Mouse (Mus musculus) lung, embryonic 15.5 days (tissue): ENCODE results near the gene Cdc42bpb. TPM values are rescaled to one million over a fixed set of nuclear protein-coding genes. Genes with fewer than 3 reads are reported as not detected.

ENCODE experiments used
- ATAC-seq: fragments of 200-750 bp; cut with Nextera tagmentation; 2 replicates; pipeline ENCODE4 v1.8.0; 2017; ENCODE audit warnings: moderate number of reproducible peaks, borderline replicate concordance; ENCODE audit not compliant: low FRiP score, low TSS enrichment; ENCODE audit errors: extremely low read depth
- H3K27ac ChIP-seq: fragments of 300-500 bp; sonication (generic); 2 replicates; pipeline ENCODE4 v1.5.1; 2015; ENCODE audit warnings: moderate library complexity, mild to moderate bottlenecking, inconsistent platforms
- H3K27me3 ChIP-seq: fragments of 300-500 bp; sonication (generic); 2 replicates; pipeline ENCODE4 v1.6.1; 2015; ENCODE audit warnings: inconsistent platforms
- H3K36me3 ChIP-seq: fragments of 300-500 bp; sonication (generic); 2 replicates; pipeline ENCODE4 v1.6.1; 2015; ENCODE audit warnings: inconsistent platforms
- H3K4me1 ChIP-seq: fragments of 300-500 bp; sonication (generic); 2 replicates; pipeline ENCODE4 v1.6.1; 2015; ENCODE audit warnings: inconsistent platforms
- H3K4me2 ChIP-seq: fragments of 300-500 bp; sonication (generic); 2 replicates; pipeline ENCODE4 v1.6.1; 2015; ENCODE audit warnings: inconsistent platforms, mild to moderate bottlenecking, moderate library complexity
- H3K4me3 ChIP-seq: fragments of 300-500 bp; sonication (generic); 2 replicates; pipeline ENCODE4 v1.5.1; 2015; ENCODE audit warnings: mild to moderate bottlenecking, inconsistent platforms
- H3K9ac ChIP-seq: fragments of 300-500 bp; sonication (generic); 2 replicates; pipeline ENCODE4 v1.6.1; 2015; ENCODE audit warnings: inconsistent platforms
- H3K9me3 ChIP-seq: fragments of 300-500 bp; sonication (generic); 2 replicates; pipeline ENCODE4 v1.6.1; 2016; ENCODE audit warnings: inconsistent platforms
- WGBS: fragments of 180-500 bp; shearing (Covaris S2); methylation state at CpG from one replicate; pipeline ENCODE4 v1.1.7; 2015; 5-methylcytosine and 5-hydroxymethylcytosine counted together
- polyA plus RNA-seq: library from polyadenylated mRNA; unstranded; fragments of >200 nt; fragmentation: Nextera tagmentation; extraction: Ambion mirVana; gene quantifications from 2 replicates; pipeline ENCODE4 v1.2.1, GENCODE M21; 2015

The Cdc42bpb gene
- polyA plus RNA-seq, 1 experiment from 2014 or later = 32.2 TPM

DNA sequence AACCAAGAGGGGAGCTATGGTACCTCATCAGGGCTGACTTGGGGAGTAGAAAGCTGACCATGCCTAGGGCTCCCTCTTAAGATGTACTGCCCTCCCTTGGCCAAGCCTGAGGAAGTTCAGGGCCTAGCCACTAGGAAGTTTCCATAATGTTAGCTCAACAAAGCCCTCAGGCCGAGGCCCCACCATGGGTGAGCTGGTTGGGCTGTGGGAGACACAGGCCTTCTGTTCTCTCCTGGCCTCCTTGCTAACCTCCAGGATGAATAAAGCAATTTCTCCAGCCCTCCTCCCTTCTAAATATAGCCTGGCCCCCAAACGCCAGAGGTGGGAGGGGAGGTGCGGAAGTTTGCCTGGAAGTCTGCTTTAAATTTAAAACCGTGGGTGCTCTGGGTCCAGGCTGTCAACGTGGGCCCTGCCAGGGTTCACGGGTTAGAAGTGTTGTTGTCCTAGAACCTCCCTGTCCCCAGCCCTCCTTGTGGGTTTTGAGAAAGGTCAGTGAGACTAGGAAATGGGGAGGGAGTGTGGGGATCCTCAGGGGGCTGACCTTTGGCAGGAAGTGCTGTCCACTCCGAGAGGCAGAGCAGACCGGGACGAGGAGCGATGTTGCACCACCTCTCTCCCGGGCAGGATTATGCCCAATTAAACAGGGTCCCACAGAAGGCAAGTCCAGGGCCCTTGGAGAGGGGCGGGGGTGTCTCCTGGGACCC lies 35.2 kb upstream of the Cdc42bpb start:
- peak; percentile 7; the same call in 1 of the 2 replicates for ATAC-seq
- H3K4me3 ChIP-seq = peak overlapping the region; percentile 34
- peaks cover 34% of the 10 kb centered on the region for H3K4me1 ChIP-seq
- H3K27ac ChIP-seq = peak overlapping the region; percentile 51
- H3K9ac ChIP-seq = peak overlapping the region; percentile 25; the same call in 1 of the 2 replicates
- H3K4me2 ChIP-seq = peak overlapping the region; percentile 58
- no peaks in the 10 kb centered on the region for H3K9me3 ChIP-seq
- WGBS = 20% methylated on average over 12 of the region's 12 CpGs
- no peaks in the 10 kb centered on the region for H3K36me3 ChIP-seq
- peaks cover 18% of the 10 kb centered on the region; the same call in 1 of the 2 replicates for H3K27me3 ChIP-seq

DNA sequence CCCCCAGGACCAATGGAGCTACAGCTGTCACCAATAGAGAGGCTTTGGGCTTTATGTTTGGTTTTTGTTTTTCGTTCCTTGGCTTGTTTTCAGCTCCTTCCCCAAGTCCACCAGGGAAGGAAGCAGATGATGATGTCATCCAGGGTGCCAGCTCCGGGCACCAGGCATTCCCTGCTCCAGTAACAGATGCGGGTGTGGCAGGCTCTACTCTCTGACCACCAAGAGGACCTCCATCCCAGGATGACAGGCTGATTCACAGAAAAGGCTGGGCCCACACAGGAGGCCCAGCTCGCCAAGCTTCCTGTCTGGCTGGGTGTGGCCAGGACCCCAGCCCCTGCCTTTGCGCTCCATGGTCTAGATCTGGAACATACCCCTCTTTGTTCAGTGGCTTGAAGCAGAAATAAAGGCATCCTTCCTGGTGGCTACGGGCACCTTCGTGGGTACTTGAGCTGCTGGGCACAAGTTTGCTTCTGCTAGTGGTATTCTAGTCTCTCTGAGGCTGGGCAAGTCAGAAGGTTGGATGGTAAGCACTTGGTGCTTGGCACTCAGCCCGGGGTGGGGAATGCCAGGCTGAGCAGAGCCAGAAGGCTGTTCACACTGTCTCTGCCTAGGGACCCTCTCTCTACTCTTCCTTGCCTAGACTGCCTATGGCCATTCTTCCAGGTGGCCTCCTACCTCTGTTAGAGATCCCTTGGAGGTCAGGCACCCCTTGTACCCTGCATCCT lies 34.3 kb upstream of the Cdc42bpb start:
- H3K27ac ChIP-seq = no peak overlapping the region
- H3K36me3 ChIP-seq = no peaks in the 10 kb centered on the region
- no peak overlapping the region for H3K4me2 ChIP-seq
- H3K9ac ChIP-seq = no peak overlapping the region
- H3K4me1 ChIP-seq = peaks cover 27% of the 10 kb centered on the region
- peaks cover 28% of the 10 kb centered on the region for H3K27me3 ChIP-seq
- H3K9me3 ChIP-seq = no peaks in the 10 kb centered on the region
- 69% methylated on average over 8 of the region's 8 CpGs for WGBS
- H3K4me3 ChIP-seq = no peak overlapping the region
- ATAC-seq = no peak

DNA sequence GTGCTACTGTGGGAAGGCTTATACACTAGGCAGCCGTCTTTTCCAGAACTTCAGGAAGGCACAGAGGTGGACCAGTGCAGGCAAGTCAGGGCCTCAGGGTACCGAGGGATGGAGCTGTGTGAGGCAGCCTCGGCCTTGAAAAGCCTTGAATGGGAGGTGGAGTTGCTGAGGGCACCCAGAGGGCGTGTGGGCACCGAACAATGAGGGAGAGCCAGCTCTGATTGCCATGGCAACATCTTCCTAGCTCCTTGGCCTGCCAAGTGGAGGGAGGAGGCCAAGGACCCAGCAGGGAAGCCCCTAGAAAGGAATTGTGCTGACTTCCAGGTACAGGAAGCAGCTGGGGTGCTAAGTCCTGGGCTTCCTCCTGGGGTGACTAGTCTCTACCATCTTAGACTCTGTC lies 32.1 kb upstream of the Cdc42bpb start:
- WGBS = 25% methylated on average over 5 of the region's 5 CpGs

DNA sequence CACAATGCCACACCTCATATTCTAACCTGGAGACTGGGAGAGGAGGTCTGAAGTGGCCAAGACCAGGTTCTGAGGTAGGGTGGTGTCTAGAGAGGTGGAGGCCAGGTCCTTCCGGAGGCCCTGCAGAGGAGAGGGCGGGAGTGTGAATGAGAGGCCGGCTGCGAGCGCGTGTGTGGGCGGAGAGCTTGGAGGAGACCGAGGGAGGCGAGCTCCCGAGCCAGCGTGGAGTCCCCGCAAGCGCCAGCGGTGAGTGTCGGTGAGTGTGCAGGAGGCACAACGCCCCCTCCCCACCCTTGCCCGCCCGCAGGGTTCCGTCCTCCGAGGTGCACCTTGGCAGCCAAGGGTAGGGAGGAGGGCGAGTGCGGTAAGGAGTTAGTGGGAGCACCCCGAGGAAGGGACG lies 29.1 kb upstream of the Cdc42bpb start, which contains the start of gene Lbhd2:
TSS of gene Lbhd2 (plus strand) at position 188 of the 400 bp plus-strand sequence.
- no peaks in the 10 kb centered on the region for H3K36me3 ChIP-seq
- 1% methylated on average over 23 of the region's 24 CpGs for WGBS
- no peak within 1 kb of the TSS for H3K27ac ChIP-seq
- H3K4me1 ChIP-seq = peaks cover 12% of the 10 kb centered on the region
- peak within 1 kb of the TSS; percentile 7; the same call in 1 of the 2 replicates for H3K4me3 ChIP-seq
- H3K9ac ChIP-seq = no peak within 1 kb of the TSS
- H3K9me3 ChIP-seq = no peaks in the 10 kb centered on the region
- peak within 1 kb of the TSS; percentile 43 for H3K4me2 ChIP-seq
- ATAC-seq = no peak
- H3K27me3 ChIP-seq = peaks cover 45% of the 10 kb centered on the region

More for the DNA sequence above, 32.1 kb upstream of the Cdc42bpb start:
- H3K4me2 ChIP-seq = no peak overlapping the region
- H3K27ac ChIP-seq = no peak overlapping the region
- H3K27me3 ChIP-seq = peaks cover 41% of the 10 kb centered on the region
- H3K36me3 ChIP-seq = no peaks in the 10 kb centered on the region
- no peaks in the 10 kb centered on the region for H3K9me3 ChIP-seq
- no peak overlapping the region for H3K9ac ChIP-seq
- H3K4me1 ChIP-seq = peaks cover 26% of the 10 kb centered on the region
- no peak for ATAC-seq
- no peak overlapping the region for H3K4me3 ChIP-seq

DNA sequence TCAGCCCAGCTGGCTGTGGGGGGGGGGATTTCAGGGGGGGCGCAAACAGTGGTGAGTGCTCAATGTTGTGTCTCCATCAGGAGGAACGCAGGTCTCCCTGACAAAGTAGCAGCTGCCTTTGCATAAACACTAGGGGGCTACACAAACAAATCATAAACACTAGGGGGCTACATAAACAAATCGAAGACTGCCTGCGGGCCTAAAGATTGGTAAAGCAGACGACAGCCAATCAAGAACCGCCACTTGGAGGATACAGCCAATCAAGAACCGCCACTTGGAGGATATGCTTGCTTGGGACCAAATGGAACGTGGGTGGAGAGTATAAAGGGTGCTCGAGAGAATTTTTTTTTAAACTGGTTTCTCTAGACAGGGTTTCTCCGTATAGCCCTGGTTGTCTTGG lies 27.4 kb upstream of the Cdc42bpb start:
- no peaks in the 10 kb centered on the region for H3K36me3 ChIP-seq
- H3K4me2 ChIP-seq = no peak overlapping the region
- 48% methylated on average over 10 of the region's 10 CpGs for WGBS
- peaks cover 12% of the 10 kb centered on the region for H3K4me1 ChIP-seq
- no peak overlapping the region for H3K9ac ChIP-seq
- peaks cover 48% of the 10 kb centered on the region for H3K27me3 ChIP-seq
- H3K27ac ChIP-seq = no peak overlapping the region
- no peak for ATAC-seq
- no peak overlapping the region for H3K4me3 ChIP-seq
- H3K9me3 ChIP-seq = no peaks in the 10 kb centered on the region

DNA sequence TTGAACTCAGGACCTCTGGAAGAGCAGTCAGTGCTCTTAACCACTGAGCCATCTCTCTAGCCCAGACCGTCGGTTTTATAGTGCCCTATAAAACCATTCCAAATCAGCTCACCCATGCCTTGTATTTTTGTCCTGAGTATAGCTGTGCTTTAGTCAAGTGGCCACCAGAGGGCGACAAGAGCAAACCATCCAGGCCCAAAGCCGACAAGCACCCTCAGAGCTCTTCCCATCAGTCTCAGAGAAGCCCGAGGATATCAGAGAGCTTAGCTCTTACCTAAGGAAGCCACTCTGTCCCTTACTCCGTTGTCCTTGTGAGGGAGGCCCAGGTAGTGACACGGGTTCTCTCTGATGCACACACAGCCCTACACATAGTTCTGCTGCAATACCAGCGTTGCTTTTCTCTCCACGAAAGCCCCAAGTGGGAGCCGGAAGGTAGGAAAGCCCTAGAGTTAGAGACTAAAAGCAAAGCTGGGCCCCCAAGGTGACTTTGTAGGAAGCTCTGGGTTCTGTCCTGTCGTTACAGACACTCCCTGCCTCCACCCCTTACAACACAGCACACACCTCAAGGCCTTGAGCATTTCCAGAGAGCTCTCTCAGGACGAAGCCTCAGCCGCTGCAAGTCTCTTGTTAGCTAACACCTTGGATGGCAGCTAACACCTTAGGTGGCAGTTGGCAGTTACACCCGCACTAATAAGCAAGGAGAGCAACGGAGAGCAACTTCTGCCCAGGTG lies 24.1 kb upstream of the Cdc42bpb start:
- Histone ChIP-seq H3K36me3 (no peaks in the 10 kb centered on the region), H3K4me2 (no peak overlapping the region), H3K4me1 (peaks cover 8% of the 10 kb centered on the region; the same call in 1 of the 2 replicates), H3K9me3 (no peaks in the 10 kb centered on the region), H3K27me3 (peaks cover 26% of the 10 kb centered on the region; the same call in 1 of the 2 replicates), H3K9ac (no peak overlapping the region), H3K27ac (no peak overlapping the region), H3K4me3 (no peak overlapping the region)
- WGBS = 17% methylated on average over 15 of the region's 15 CpGs
- peak; percentile 53 for ATAC-seq

DNA sequence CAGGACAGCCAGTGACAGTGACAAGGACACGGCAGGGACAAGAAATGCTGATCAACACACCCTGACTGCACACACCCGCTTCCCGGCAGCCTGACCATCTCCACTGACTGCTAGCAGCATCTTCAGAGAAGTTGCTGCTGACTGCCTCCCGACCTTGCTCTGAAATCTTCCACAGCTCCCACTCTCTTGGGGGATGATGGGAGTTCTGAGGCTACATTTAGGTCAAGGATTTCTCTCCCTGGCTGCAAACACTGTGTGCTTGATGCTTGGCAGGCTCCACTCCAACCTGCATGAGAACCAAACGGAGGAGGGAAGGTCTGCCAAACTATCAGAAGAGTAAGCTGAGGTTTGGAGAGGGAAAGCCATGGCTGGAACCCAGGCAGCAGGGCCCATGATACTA lies 19.5 kb upstream of the Cdc42bpb start:
- no peaks in the 10 kb centered on the region for H3K9me3 ChIP-seq
- no peak overlapping the region for H3K27ac ChIP-seq
- H3K27me3 ChIP-seq = peaks cover 14% of the 10 kb centered on the region; the same call in 1 of the 2 replicates
- H3K9ac ChIP-seq = no peak overlapping the region
- WGBS = 47% methylated on average over 5 of the region's 5 CpGs
- H3K4me1 ChIP-seq = 0 out of 2 replicates have a peak, but pooled peaks cover 5% of the 10 kb centered on the region
- no peak overlapping the region for H3K4me3 ChIP-seq
- no peak for ATAC-seq
- H3K4me2 ChIP-seq = no peak overlapping the region
- no peaks in the 10 kb centered on the region for H3K36me3 ChIP-seq

DNA sequence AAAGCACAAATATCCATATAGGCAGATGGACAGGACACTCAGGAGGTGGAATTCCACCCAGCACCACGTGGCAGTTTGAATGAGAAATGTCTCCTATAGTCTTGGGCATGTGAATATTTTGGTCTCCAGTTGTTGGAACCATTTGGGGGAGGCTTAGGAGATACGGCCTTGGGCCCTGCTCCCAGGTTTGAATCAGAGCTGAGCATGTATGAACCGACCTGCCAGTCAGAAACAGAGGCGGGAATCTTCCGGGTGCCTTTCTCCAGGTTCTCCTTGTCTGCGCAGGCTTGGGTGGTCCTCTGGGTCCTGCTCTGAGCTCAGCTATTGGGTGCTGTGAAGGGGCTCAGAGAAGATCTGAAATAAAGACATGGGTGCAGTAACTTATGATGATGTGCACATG lies 16.5 kb upstream of the Cdc42bpb start:
- H3K36me3 ChIP-seq = no peaks in the 10 kb centered on the region
- H3K9ac ChIP-seq = no peak overlapping the region
- no peak overlapping the region for H3K4me3 ChIP-seq
- peaks cover 4% of the 10 kb centered on the region; the same call in 1 of the 2 replicates for H3K27me3 ChIP-seq
- H3K4me2 ChIP-seq = no peak overlapping the region
- no peak for ATAC-seq
- WGBS = 78% methylated on average over 6 of the region's 6 CpGs
- H3K27ac ChIP-seq = no peak overlapping the region
- no peaks in the 10 kb centered on the region for H3K9me3 ChIP-seq
- no peaks in the 10 kb centered on the region for H3K4me1 ChIP-seq

DNA sequence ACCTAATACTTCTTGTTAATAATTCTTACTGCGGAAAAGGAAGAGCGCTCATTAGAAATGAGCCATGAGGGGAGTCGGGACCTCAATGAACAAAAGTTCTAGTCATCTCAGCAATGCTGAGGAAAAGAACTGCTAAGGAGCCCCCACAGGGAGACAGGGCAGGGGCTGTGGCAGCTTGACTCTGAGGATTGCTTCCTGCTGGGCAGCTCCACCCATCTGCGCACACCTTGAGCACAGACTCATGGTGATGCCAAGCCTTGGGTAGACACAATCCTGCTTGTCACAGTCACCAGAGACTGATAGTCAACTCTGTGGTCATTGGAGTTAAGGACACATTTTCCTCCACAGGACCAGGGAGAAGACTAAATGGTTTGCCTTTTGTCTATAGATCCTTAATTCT lies 9.6 kb upstream of the Cdc42bpb start:
- Histone ChIP-seq H3K27me3 (no peaks in the 10 kb centered on the region), H3K9ac (no peak overlapping the region), H3K27ac (peak overlapping the region; percentile 59; the same call in 1 of the 2 replicates), H3K36me3 (no peaks in the 10 kb centered on the region), H3K4me1 (peaks cover 13% of the 10 kb centered on the region), H3K9me3 (no peaks in the 10 kb centered on the region), H3K4me3 (no peak overlapping the region), H3K4me2 (0 out of 2 replicates have a peak overlapping the region, but pooled peaks have one; percentile 5)
- 64% methylated on average over 4 of the region's 4 CpGs for WGBS
- ATAC-seq = no peak

DNA sequence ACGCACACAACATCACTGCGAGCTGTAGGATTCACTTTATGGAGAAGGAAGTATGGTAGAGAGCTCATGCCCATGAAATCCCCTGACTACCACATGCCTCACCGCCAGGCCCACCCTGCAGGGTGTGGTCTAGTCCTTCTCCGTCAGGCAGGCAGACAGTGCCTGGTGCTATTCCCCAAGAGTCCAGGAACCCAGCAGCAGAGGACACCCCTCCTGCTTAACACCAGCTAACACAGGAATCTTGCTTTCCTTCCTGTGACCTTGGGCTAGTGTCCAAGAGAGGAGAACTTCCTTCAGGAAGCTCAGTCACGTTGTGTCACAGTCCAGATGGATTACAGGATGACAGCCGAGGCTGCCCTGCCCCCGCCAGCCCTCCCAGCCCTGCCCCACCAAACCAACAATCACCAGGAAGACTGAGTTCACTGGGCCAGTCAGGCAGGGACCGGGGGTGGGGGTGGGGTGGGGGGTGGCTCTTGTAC lies 9.2 kb upstream of the Cdc42bpb start:
- Histone ChIP-seq H3K9me3 (no peaks in the 10 kb centered on the region), H3K36me3 (no peaks in the 10 kb centered on the region), H3K4me1 (peaks cover 13% of the 10 kb centered on the region), H3K4me3 (no peak overlapping the region), H3K4me2 (0 out of 2 replicates have a peak overlapping the region, but pooled peaks have one; percentile 5), H3K27ac (peak overlapping the region; percentile 48; the same call in 1 of the 2 replicates), H3K27me3 (no peaks in the 10 kb centered on the region), H3K9ac (no peak overlapping the region)
- peak; percentile 91 for ATAC-seq
- WGBS = 24% methylated on average over 8 of the region's 8 CpGs

DNA sequence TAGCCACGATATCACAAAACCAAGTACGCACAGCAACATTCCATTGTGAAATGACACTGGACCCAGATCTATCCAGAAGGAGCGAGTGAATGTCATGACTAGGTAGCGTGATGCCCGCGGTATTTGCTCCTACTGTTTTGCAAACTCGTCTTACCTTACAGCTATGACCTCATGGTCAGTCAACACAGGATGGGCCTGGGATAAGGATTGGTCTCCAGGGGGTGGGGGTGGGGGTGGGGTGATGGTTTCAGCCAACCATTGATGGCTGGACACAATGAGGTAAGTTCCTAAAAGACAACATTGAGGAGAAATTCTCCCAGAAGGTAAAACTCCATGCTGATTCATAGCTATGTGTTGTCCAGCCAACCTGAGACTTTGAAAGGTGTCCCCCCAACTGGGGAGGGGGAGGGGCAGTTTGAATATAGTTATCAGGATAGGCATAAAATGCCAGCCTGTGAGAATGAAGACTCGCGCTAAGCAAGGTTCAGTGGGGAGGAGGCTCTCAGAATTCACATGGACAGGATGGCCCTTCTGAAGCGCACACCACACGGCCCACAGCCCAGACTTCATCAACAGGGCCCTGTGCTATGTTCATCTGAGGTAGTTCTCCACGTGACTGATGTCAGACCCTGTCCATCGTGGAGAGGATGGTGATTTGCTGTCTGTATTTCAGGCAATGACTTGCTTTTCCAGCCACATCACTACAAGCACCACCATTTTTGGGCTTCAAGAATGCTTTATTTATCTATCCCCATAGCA lies 8.5 kb upstream of the Cdc42bpb start:
- Histone ChIP-seq H3K9ac (no peak overlapping the region), H3K36me3 (no peaks in the 10 kb centered on the region), H3K27ac (peak overlapping the region; percentile 48; the same call in 1 of the 2 replicates), H3K4me3 (no peak overlapping the region), H3K4me1 (peaks cover 13% of the 10 kb centered on the region), H3K4me2 (no peak overlapping the region), H3K9me3 (no peaks in the 10 kb centered on the region), H3K27me3 (no peaks in the 10 kb centered on the region)
- 74% methylated on average over 13 of the region's 13 CpGs for WGBS
- ATAC-seq = no peak; the same call in 1 of the 2 replicates
